Mouse (Mus musculus) midbrain, postnatal 0 days (tissue): ENCODE measurements around the gene Wdr25. TPM values are rescaled to one million over a fixed set of nuclear protein-coding genes. Genes with fewer than 3 reads are reported as not detected.
A peak's percentile ranks its signal among the peaks of the same experiment; 100 is the strongest.

ENCODE experiments used
- ATAC-seq: fragments of 200-750 bp; cut with Nextera tagmentation; 2 replicates; pipeline ENCODE4 v1.8.0; 2017; ENCODE audit warnings: moderate number of reproducible peaks, mild to moderate bottlenecking, moderate TSS enrichment, moderate library complexity; ENCODE audit not compliant: low FRiP score
- DNase-seq: peaks from one replicate; pipeline ENCODE4 v3.0.0-alpha.2; 2015; ENCODE audit warnings: low spot score
- H3K27ac ChIP-seq: fragments of 300-500 bp; sonication (generic); 2 replicates; pipeline ENCODE4 v1.5.1; 2014; ENCODE audit warnings: low read depth, mild to moderate bottlenecking, low read length, mixed read lengths
- H3K27me3 ChIP-seq: fragments of 300-500 bp; sonication (generic); 2 replicates; pipeline ENCODE4 v1.6.1; 2014; ENCODE audit warnings: low read length, control low read depth, mixed read lengths; ENCODE audit not compliant: insufficient read depth
- H3K36me3 ChIP-seq: fragments of 300-500 bp; sonication (generic); 2 replicates; pipeline ENCODE4 v1.6.1; 2014; ENCODE audit warnings: low read length, control low read depth, mixed read lengths; ENCODE audit not compliant: insufficient read depth
- H3K4me1 ChIP-seq: fragments of 300-500 bp; sonication (generic); 2 replicates; pipeline ENCODE4 v1.6.1; 2014; ENCODE audit warnings: mild to moderate bottlenecking, control low read depth, antibody characterized with exemption, low read length, mixed read lengths; ENCODE audit not compliant: insufficient read depth
- H3K4me2 ChIP-seq: fragments of 300-500 bp; sonication (generic); 2 replicates; pipeline ENCODE4 v1.6.1; 2014; ENCODE audit warnings: low read depth, mild to moderate bottlenecking, low read length, mixed read lengths; ENCODE audit not compliant: poor library complexity, severe bottlenecking
- H3K4me3 ChIP-seq: fragments of 300-500 bp; sonication (generic); 2 replicates; pipeline ENCODE4 v1.5.1; 2014; ENCODE audit warnings: low read depth, mild to moderate bottlenecking, low read length, moderate library complexity
- H3K9ac ChIP-seq: fragments of 300-500 bp; sonication (generic); replicated peaks from 2 replicates; pipeline ENCODE4 v1.6.1; 2014; ENCODE audit warnings: mild to moderate bottlenecking, low read length, moderate library complexity, mixed read lengths; ENCODE audit not compliant: poor library complexity, severe bottlenecking
- H3K9me3 ChIP-seq: fragments of 300-500 bp; sonication (generic); 2 replicates; pipeline ENCODE4 v1.6.1; 2016; ENCODE audit warnings: low read length, control low read depth
- CTCF ChIP-seq: IDR thresholded peaks from 2 replicates; pipeline ENCODE4 v1.5.1; 2016; ENCODE audit warnings: antibody characterized with exemption, mild to moderate bottlenecking
- WGBS: fragments of 180-500 bp; shearing (Covaris S2); extraction: QIAGEN DNeasy Blood & Tissue Kit; methylation state at CpG from one replicate; pipeline ENCODE4 v1.1.7; 2014; 5-methylcytosine and 5-hydroxymethylcytosine counted together
- polyA plus RNA-seq: library from polyadenylated mRNA; unstranded; fragments of >200 nt; fragmentation: Nextera tagmentation; extraction: Ambion mirVana; gene quantifications from 2 replicates; pipeline ENCODE4 v1.2.1, GENCODE M21; 2015
- total RNA-seq: library from RNA; depleted of rRNA; stranded (reverse); fragments of >200 nt; gene quantifications from 2 replicates; pipeline ENCODE4 v1.2.3, GENCODE M21; 2014

Wdr25 gene
- total and polyA plus RNA-seq, 2 experiments from 2014 or later = 5.1 to 6.5 TPM

DNA sequence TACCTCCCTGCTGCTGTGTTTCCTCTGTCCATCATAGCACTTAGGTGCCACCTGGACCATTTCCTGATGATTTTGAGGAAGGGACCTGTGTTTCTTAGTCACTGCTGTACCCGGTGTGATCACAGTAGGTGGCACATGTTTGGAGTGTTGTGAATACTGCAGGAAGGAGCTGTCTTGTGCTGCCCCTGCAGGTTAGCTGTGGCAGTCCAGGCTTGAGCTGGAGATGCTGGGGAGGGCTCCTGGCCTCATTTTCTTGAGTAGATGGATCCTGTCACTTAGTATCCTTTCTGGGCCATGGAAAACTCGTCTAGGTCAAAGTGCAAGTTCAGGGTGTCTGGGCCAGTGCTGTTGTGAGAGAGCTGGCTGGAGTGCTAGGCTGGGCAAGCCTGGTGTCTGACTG lies 47.9 kb downstream of the Wdr25 start:
- DNase-seq (no peak), ATAC-seq (no peak)
- no peaks in the 10 kb centered on the region for H3K36me3 ChIP-seq
- no peaks in the 10 kb centered on the region for H3K9me3 ChIP-seq
- no peak overlapping the region for H3K4me2 ChIP-seq
- H3K27ac ChIP-seq = no peak overlapping the region
- no peak overlapping the region for H3K4me3 ChIP-seq
- TF ChIP-seq CTCF = peak; percentile 59
- H3K4me1 ChIP-seq = 0 out of 2 replicates have a peak, but pooled peaks cover 4% of the 10 kb centered on the region
- no peak overlapping the region for H3K9ac ChIP-seq
- WGBS = 60% methylated on average over 2 of the region's 2 CpGs
- no peaks in the 10 kb centered on the region for H3K27me3 ChIP-seq

GRCm38 (mm10) chr12:108942203-108942923 lies 48.9 kb downstream of the Wdr25 start:
- 66% methylated on average over 14 of the region's 14 CpGs for WGBS
- no peaks in the 10 kb centered on the region for H3K27me3 ChIP-seq
- 0 out of 2 replicates have a peak, but pooled peaks cover 4% of the 10 kb centered on the region for H3K4me1 ChIP-seq
- no peak overlapping the region for H3K27ac ChIP-seq
- H3K36me3 ChIP-seq = no peaks in the 10 kb centered on the region
- ATAC-seq (no peak), DNase-seq (no peak)
- peak; percentile 49 for TF ChIP-seq CTCF
- no peaks in the 10 kb centered on the region for H3K9me3 ChIP-seq
- H3K4me2 ChIP-seq = no peak overlapping the region
- no peak overlapping the region for H3K9ac ChIP-seq
- no peak overlapping the region for H3K4me3 ChIP-seq

DNA sequence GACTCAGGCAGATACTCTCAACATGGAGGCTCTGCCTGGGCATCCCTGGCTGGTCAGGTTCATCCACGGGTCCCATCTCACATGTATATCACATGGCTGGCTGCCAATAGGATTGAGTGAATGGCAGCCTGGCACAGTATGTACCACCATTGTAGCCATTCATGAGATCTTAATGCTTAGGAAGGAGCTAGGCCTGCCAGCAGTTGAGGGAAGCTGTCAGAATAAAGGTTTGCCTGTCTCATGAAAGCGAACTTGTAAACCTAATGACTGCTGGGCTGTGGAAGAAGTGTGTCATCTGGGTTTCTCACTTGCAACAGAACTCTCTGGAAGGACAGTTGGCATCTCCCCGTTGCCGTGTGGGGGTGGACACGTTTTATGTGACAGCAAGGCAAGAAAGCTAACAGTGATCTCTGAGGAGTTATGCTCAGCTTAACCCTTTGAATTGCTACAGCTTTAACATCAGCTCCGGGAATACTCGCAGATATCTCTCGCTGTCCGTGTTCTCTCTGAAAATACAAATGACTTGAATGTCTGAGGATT lies 59.6 kb downstream of the Wdr25 start:
- H3K27ac ChIP-seq = no peak overlapping the region
- no peak for TF ChIP-seq CTCF
- H3K4me2 ChIP-seq = no peak overlapping the region
- no peak overlapping the region for H3K4me3 ChIP-seq
- ATAC-seq = 0 out of 2 replicates have a peak, but pooled peaks have one; percentile 13
- H3K9ac ChIP-seq = no peak overlapping the region
- no peaks in the 10 kb centered on the region for H3K9me3 ChIP-seq
- peak; percentile 14 for DNase-seq
- 43% methylated on average over 9 of the region's 9 CpGs for WGBS
- H3K27me3 ChIP-seq = no peaks in the 10 kb centered on the region
- H3K4me1 ChIP-seq = peaks cover 5% of the 10 kb centered on the region; the same call in 1 of the 2 replicates
- no peaks in the 10 kb centered on the region for H3K36me3 ChIP-seq

DNA sequence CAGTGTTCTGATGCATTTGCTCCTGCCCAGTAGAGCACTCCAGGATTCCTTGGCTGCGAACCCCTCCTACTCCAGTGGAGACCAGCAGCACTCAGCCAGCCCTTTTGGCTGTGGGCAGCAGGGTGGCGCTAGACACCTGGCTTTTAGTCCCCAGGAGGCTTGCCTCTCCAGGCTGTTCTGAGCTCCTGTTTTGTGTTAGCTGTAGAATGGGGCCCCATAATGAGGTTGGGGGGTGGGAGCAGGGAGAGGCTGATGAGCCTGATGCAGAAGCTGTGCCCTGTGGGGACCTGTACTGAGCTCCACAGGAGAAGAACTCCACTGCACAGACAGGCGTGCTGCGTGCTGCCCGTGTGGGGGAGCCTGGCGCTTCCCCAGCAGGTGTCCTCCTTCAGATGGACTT lies 60.4 kb downstream of the Wdr25 start:
- peak; percentile 70 for TF ChIP-seq CTCF
- Histone ChIP-seq H3K4me2 (no peak overlapping the region), H3K4me3 (no peak overlapping the region), H3K9ac (no peak overlapping the region), H3K9me3 (no peaks in the 10 kb centered on the region), H3K27me3 (no peaks in the 10 kb centered on the region), H3K36me3 (no peaks in the 10 kb centered on the region), H3K27ac (no peak overlapping the region), H3K4me1 (peaks cover 9% of the 10 kb centered on the region; the same call in 1 of the 2 replicates)
- ATAC-seq (peak; percentile 31; the same call in 1 of the 2 replicates), DNase-seq (peak; percentile 64)
- 17% methylated on average over 6 of the region's 6 CpGs for WGBS

DNA sequence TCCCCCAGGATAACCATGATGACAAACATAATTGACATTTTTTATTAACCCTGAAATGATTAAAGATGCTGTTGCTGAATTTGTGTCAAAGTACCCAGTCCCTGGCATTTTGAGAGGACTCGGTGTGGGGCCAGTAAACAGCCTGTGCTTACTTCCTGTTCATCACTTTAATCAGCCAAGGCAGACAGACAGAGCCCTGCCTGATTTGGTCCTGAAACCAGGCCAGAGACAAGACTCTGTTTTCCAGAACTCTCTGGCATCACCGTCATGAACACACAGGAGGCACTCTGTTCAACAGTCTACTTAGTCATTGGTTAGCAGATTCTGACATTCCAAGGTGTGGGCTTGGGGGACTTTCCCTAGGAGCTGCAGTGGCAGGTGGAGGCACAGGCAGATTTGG lies 61.0 kb downstream of the Wdr25 start:
- DNase-seq (peak; percentile 21), ATAC-seq (no peak)
- no peak overlapping the region for H3K4me3 ChIP-seq
- 42% methylated on average over 2 of the region's 2 CpGs for WGBS
- H3K9me3 ChIP-seq = no peaks in the 10 kb centered on the region
- peaks cover 12% of the 10 kb centered on the region; the same call in 1 of the 2 replicates for H3K4me1 ChIP-seq
- H3K36me3 ChIP-seq = no peaks in the 10 kb centered on the region
- no peak overlapping the region for H3K9ac ChIP-seq
- TF ChIP-seq CTCF = no peak
- H3K27me3 ChIP-seq = no peaks in the 10 kb centered on the region
- H3K4me2 ChIP-seq = no peak overlapping the region
- H3K27ac ChIP-seq = no peak overlapping the region

DNA sequence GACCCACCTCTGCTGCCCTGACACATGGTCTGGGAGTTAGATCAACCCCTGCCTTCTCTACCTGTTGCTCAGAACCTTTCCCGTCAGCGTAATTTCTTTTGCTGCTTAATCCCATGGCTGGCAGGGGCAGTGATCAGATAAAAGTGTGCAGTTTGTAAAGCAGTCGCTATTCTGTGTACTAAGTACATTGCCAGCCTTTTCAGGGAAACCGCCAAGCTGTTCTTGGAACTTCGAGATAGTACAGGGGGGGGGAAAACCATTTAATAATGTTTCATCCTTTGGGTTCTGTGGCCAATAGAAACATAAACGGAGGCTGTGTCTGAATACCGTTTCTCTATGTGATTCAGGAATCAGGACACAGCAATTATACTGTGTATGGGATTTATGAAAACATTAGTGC lies 65.1 kb downstream of the Wdr25 start:
- DNase-seq (no peak), ATAC-seq (no peak)
- no peak for TF ChIP-seq CTCF
- whole genome bisulfite sequencing = 24% methylated on average over 7 of the region's 7 CpGs
- Histone ChIP-seq H3K4me3 (no peak overlapping the region), H3K4me2 (no peak overlapping the region), H3K9ac (no peak overlapping the region), H3K27ac (no peak overlapping the region), H3K4me1 (peaks cover 20% of the 10 kb centered on the region; the same call in 1 of the 2 replicates), H3K36me3 (no peaks in the 10 kb centered on the region), H3K9me3 (no peaks in the 10 kb centered on the region), H3K27me3 (no peaks in the 10 kb centered on the region)
